Mouse (Mus musculus) MEL (cell line): ENCODE results near the gene 6430548M08Rik. TPM values are rescaled to one million over a fixed set of nuclear protein-coding genes. Genes with fewer than 3 reads are reported as not detected.

Experiments used
- DNase-seq: peaks from one replicate; pipeline ENCODE4 v3.0.0; 2011; ENCODE audit warnings: low read depth, low spot score
- H3K27ac ChIP-seq: 2 replicates; pipeline ENCODE4 v1.5.1; 2012; ENCODE audit warnings: low read depth, mild to moderate bottlenecking, control low read depth, low read length, moderate library complexity; ENCODE audit not compliant: control insufficient read depth
- H3K27me3 ChIP-seq, 2 experiments: fragments of 150-350 bp in 1 of 2; sonication (generic) in 1 of 2; 2 replicates each; pipeline ENCODE4 v1.6.1; 2012; ENCODE audit warnings: low read length in 2 of 2, mild to moderate bottlenecking in 2 of 2, improper control_type of control experiment in 1 of 2, moderate library complexity in 1 of 2; ENCODE audit not compliant: insufficient read depth in 2 of 2, control insufficient read depth in 1 of 2
- H3K36me3 ChIP-seq, 2 experiments: 2 replicates each; pipeline ENCODE4 v1.6.1; 2012 to 2014; ENCODE audit warnings: low read length in 2 of 2, improper control_type of control experiment in 1 of 2, inconsistent platforms in 1 of 2, mild to moderate bottlenecking in 1 of 2; ENCODE audit not compliant: insufficient read depth in 2 of 2, control insufficient read depth in 1 of 2
- H3K4me1 ChIP-seq, 2 experiments: fragments of 150-350 bp in 1 of 2; sonication (generic) in 1 of 2; 2 replicates each; pipeline ENCODE4 v1.6.1; 2012; ENCODE audit warnings: low read length in 2 of 2, improper control_type of control experiment in 1 of 2, mild to moderate bottlenecking in 1 of 2; ENCODE audit not compliant: insufficient read depth in 2 of 2, control insufficient read depth in 1 of 2
- H3K4me3 ChIP-seq, 2 experiments: fragments of 150-350 bp in 1 of 2; sonication (generic) in 1 of 2; 2 replicates each; pipeline ENCODE4 v1.5.1; 2012; ENCODE audit warnings: low read depth in 2 of 2, low read length in 2 of 2, mild to moderate bottlenecking in 2 of 2, moderate library complexity in 2 of 2, control low read depth in 1 of 2, improper control_type of control experiment in 1 of 2; ENCODE audit not compliant: control insufficient read depth in 1 of 2, insufficient read depth in 1 of 2
- H3K79me2 ChIP-seq: 2 replicates; pipeline ENCODE4 v1.6.1; 2012; ENCODE audit warnings: mild to moderate bottlenecking, low read length, moderate library complexity; ENCODE audit not compliant: control insufficient read depth, poor library complexity, insufficient read depth
- H3K9ac ChIP-seq: 2 replicates; pipeline ENCODE4 v1.6.1; 2012; ENCODE audit warnings: low read depth, mild to moderate bottlenecking, control low read depth, low read length, moderate library complexity; ENCODE audit not compliant: control insufficient read depth, poor library complexity, severe bottlenecking
- H3K9me3 ChIP-seq: fragments of 150-350 bp; sonication (generic); replicated peaks from 2 replicates; pipeline ENCODE4 v1.6.1; 2012; ENCODE audit warnings: mild to moderate bottlenecking, low read length, improper control_type of control experiment, moderate library complexity; ENCODE audit not compliant: insufficient read depth
- CHD1 ChIP-seq: IDR thresholded peaks from 2 replicates; pipeline ENCODE4 v1.6.1; 2012; ENCODE audit warnings: low read depth, mild to moderate bottlenecking, inconsistent platforms, low read length, improper control_type of control experiment
- E2F4 ChIP-seq: IDR thresholded peaks from 2 replicates; pipeline ENCODE4 v1.6.1; 2011; ENCODE audit warnings: low read depth, low read length, improper control_type of control experiment, borderline replicate concordance
- ELF1 ChIP-seq: IDR thresholded peaks from 2 replicates; pipeline ENCODE4 v1.6.1; 2014; ENCODE audit warnings: low read depth, mild to moderate bottlenecking, inconsistent platforms, low read length, improper control_type of control experiment, moderate library complexity
- ETS1 ChIP-seq: IDR thresholded peaks from 2 replicates; pipeline ENCODE4 v1.6.1; 2012; ENCODE audit warnings: low read depth, mild to moderate bottlenecking, inconsistent platforms, low read length, improper control_type of control experiment, moderate library complexity
- GABPA ChIP-seq: IDR thresholded peaks from 2 replicates; pipeline ENCODE4 v1.6.1; 2012; ENCODE audit warnings: low read depth, mild to moderate bottlenecking, inconsistent platforms, low read length, improper control_type of control experiment, moderate library complexity
- GATA1 ChIP-seq: IDR thresholded peaks from 2 replicates; pipeline ENCODE4 v1.6.1; 2011; ENCODE audit warnings: low read depth, low read length, improper control_type of control experiment
- HCFC1 ChIP-seq: IDR thresholded peaks from 2 replicates; pipeline ENCODE4 v1.6.1; 2012; ENCODE audit warnings: low read depth, mild to moderate bottlenecking, inconsistent platforms, low read length, improper control_type of control experiment, moderate library complexity
- KAT2A ChIP-seq: conservative IDR thresholded peaks from 2 replicates; pipeline ENCODE4 v1.6.1; 2012; ENCODE audit warnings: low read depth, low read length, improper control_type of control experiment, inconsistent platforms
- MAFK ChIP-seq: IDR thresholded peaks from 2 replicates; pipeline ENCODE4 v1.6.1; 2011; ENCODE audit warnings: low read depth, mild to moderate bottlenecking, low read length, improper control_type of control experiment, borderline replicate concordance
- MEF2A ChIP-seq: IDR thresholded peaks from 2 replicates; pipeline ENCODE4 v1.6.1; 2014; ENCODE audit warnings: low read depth, mild to moderate bottlenecking, inconsistent platforms, low read length, improper control_type of control experiment; ENCODE audit not compliant: poor library complexity, insufficient replicate concordance, severe bottlenecking; ENCODE audit errors: extremely low read depth
- MXI1 ChIP-seq: IDR thresholded peaks from 2 replicates; pipeline ENCODE4 v1.6.1; 2011; ENCODE audit warnings: mild to moderate bottlenecking, low read depth, low read length, improper control_type of control experiment
- MYB ChIP-seq: IDR thresholded peaks from 2 replicates; pipeline ENCODE4 v1.6.1; 2011; ENCODE audit warnings: mild to moderate bottlenecking, low read depth, low read length, improper control_type of control experiment
- MYC ChIP-seq: IDR thresholded peaks from 2 replicates; pipeline ENCODE4 v1.6.1; 2011; ENCODE audit warnings: low read depth, mild to moderate bottlenecking, low read length, improper control_type of control experiment, moderate library complexity
- NELFE ChIP-seq: IDR thresholded peaks from 2 replicates; pipeline ENCODE4 v1.6.1; 2011; ENCODE audit warnings: low read depth, low read length, improper control_type of control experiment
- POLR2A ChIP-seq, 2 experiments: IDR thresholded peaks; 2 replicates each; pipeline ENCODE4 v1.6.1; 2011 to 2012; ENCODE audit warnings: low read length in 2 of 2, mild to moderate bottlenecking in 2 of 2, control low read depth in 1 of 2, improper control_type of control experiment in 1 of 2, low read depth in 1 of 2, moderate library complexity in 1 of 2; ENCODE audit not compliant: control insufficient read depth in 1 of 2, insufficient read depth in 1 of 2, poor library complexity in 1 of 2
- POLR2AphosphoS2 ChIP-seq: IDR thresholded peaks from 2 replicates; pipeline ENCODE4 v1.6.1; 2011; ENCODE audit warnings: low read length, improper control_type of control experiment
- POLR2AphosphoS5 ChIP-seq: IDR thresholded peaks from 2 replicates; pipeline ENCODE4 v1.6.1; 2012; ENCODE audit warnings: low read depth, borderline replicate concordance, mild to moderate bottlenecking, inconsistent platforms, low read length, moderate library complexity, mixed read lengths
- RAD21 ChIP-seq: IDR thresholded peaks from 2 replicates; pipeline ENCODE4 v1.6.1; 2011; ENCODE audit warnings: mild to moderate bottlenecking, low read depth, low read length, improper control_type of control experiment
- RCOR1 ChIP-seq: IDR thresholded peaks from 2 replicates; pipeline ENCODE4 v1.6.1; 2012; ENCODE audit warnings: low read depth, mild to moderate bottlenecking, inconsistent platforms, low read length, improper control_type of control experiment
- SIN3A ChIP-seq: IDR thresholded peaks from 2 replicates; pipeline ENCODE4 v1.6.1; 2012; ENCODE audit warnings: low read length, improper control_type of control experiment, inconsistent platforms
- SMC3 ChIP-seq: IDR thresholded peaks from 2 replicates; pipeline ENCODE4 v1.6.1; 2011; ENCODE audit warnings: low read depth, low read length, improper control_type of control experiment
- TAL1 ChIP-seq: IDR thresholded peaks from 2 replicates; pipeline ENCODE4 v1.6.1; 2012; ENCODE audit warnings: mild to moderate bottlenecking, inconsistent platforms, low read length, moderate library complexity, mixed read lengths
- TBP ChIP-seq: IDR thresholded peaks from 2 replicates; pipeline ENCODE4 v1.8.0; 2011; ENCODE audit warnings: low read depth, low read length, improper control_type of control experiment
- UBTF ChIP-seq: IDR thresholded peaks from 2 replicates; pipeline ENCODE4 v1.6.1; 2012; ENCODE audit warnings: low read depth, mild to moderate bottlenecking, inconsistent platforms, low read length, improper control_type of control experiment, moderate library complexity, borderline replicate concordance; ENCODE audit not compliant: insufficient read depth
- USF1 ChIP-seq: IDR thresholded peaks from 2 replicates; pipeline ENCODE4 v1.6.1; 2014; ENCODE audit warnings: low read depth, mild to moderate bottlenecking, inconsistent platforms, low read length, improper control_type of control experiment, moderate library complexity
- USF2 ChIP-seq, 2 experiments: IDR thresholded peaks; 2 replicates each; pipeline ENCODE4 v1.6.1; 2011 to 2012; ENCODE audit warnings: improper control_type of control experiment in 2 of 2, low read length in 2 of 2, borderline replicate concordance in 1 of 2, inconsistent platforms in 1 of 2, low read depth in 1 of 2, mild to moderate bottlenecking in 1 of 2; ENCODE audit not compliant: insufficient read depth in 1 of 2
- ZKSCAN1 ChIP-seq: IDR thresholded peaks from 2 replicates; pipeline ENCODE4 v1.6.1; 2012; ENCODE audit warnings: low read depth, mild to moderate bottlenecking, inconsistent platforms, low read length, improper control_type of control experiment, moderate library complexity
- ZMIZ1 ChIP-seq: IDR thresholded peaks from 2 replicates; pipeline ENCODE4 v1.6.1; 2012; ENCODE audit warnings: low read depth, mild to moderate bottlenecking, inconsistent platforms, low read length, improper control_type of control experiment, moderate library complexity
- ZNF384 ChIP-seq: IDR thresholded peaks from 2 replicates; pipeline ENCODE4 v1.6.1; 2012; ENCODE audit warnings: low read depth, mild to moderate bottlenecking, inconsistent platforms, low read length, improper control_type of control experiment
- polyA plus RNA-seq, 2 experiments: library from polyadenylated mRNA; stranded (reverse) in 1 of 2; unstranded in 1 of 2; fragments of >175 nt in 1 of 2; fragments of >200 nt in 1 of 2; gene quantifications; 2 replicates each; pipeline versions ENCODE4 v1.2.1 to v1.2.4; 2012; ENCODE audit warnings: low replicate concordance in 2 of 2, low read depth in 1 of 2; ENCODE audit not compliant: insufficient read length in 2 of 2, insufficient read depth in 1 of 2, missing spikeins in 1 of 2
- total RNA-seq: library from RNA; depleted of rRNA; stranded (reverse); fragments of 300-350 nt; gene quantifications from 2 replicates; pipeline ENCODE4 v1.2.3, GENCODE M21; 2012

Gene 6430548M08Rik
- total and polyA plus RNA-seq, 3 experiments, result 0.96 to 1.9 TPM; not detected in 1

DNA sequence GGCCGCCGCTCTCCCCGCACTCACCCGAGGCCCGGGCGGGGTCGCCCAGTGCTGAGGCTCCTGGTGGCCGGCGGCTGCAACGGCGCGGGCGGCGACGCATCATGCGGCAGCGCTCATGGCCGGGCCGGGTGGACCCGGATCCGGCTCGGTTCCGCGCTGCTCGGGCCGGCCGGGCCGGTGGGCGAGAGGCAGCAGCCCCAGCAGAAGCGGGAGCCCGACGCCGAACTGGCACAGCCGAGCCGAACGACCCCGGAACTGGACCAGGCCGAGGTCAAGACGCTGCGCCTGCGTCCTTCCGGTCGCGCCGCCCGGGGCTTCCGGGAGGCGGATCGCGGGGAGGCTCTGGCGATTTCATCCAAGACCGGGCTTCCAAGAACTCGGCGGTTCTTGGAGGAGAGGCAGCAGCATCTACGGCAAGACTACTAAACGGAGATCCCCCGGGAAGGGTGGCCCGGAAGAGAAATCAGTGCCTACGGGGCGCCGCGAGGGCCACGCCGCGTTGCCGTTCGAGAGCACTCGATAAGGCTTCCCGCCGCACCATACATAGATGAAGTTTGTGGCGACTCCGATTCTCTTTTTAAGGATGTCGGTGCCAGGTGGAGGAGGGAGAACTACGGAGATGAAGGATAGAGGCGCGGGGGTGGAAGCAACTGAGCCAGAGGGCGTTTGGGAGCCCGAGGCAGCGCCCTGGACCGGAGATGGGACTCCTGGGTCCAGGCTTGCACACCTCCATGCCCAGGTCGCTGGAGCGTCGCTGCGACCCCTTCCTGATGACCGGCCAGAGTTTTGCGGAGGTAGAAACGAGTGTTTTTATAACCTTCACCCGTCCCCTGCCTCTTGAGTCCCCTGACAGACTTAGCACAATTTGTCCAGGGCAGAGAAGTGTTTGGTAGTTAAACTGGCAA, 12.6 kb upstream of the 6430548M08Rik start, which contains the start of gene Zdhhc7 (continued):
- TF ChIP-seq ELF1 (peak; percentile 91), POLR2A (IDR thresholded peaks at IDR 0.05; ENCODE audit: control insufficient read depth in 1 of 2, insufficient read depth in 1 of 2, low read depth in 1 of 2, low read length in 2 of 2, poor library complexity in 1 of 2) (peak; percentile 60 to 85; a peak in 3 of 4 replicates), MYC (peak; percentile 38; the same call in 1 of the 2 replicates), ZMIZ1 (peak; percentile 76), CHD1 (0 out of 2 replicates have a peak, but pooled peaks have one; percentile 56), RCOR1 (0 out of 2 replicates have a peak, but pooled peaks have one; percentile 17), GABPA (0 out of 2 replicates have a peak, but pooled peaks have one; percentile 8), ZKSCAN1 (no peak), POLR2AphosphoS2 (peak; percentile 62; the same call in 1 of the 2 replicates), TAL1 (no peak), MAFK (no peak), RAD21 (no peak), MYB (no peak), USF2 (IDR thresholded peaks at IDR 0.05; ENCODE audit: borderline replicate concordance in 1 of 2, insufficient read depth in 1 of 2, low read depth in 1 of 2, low read length in 2 of 2) (no peak), GATA1 (peak; percentile 39; the same call in 1 of the 2 replicates), KAT2A (peak; percentile 71), ETS1 (no peak), NELFE (peak; percentile 83)

DNA sequence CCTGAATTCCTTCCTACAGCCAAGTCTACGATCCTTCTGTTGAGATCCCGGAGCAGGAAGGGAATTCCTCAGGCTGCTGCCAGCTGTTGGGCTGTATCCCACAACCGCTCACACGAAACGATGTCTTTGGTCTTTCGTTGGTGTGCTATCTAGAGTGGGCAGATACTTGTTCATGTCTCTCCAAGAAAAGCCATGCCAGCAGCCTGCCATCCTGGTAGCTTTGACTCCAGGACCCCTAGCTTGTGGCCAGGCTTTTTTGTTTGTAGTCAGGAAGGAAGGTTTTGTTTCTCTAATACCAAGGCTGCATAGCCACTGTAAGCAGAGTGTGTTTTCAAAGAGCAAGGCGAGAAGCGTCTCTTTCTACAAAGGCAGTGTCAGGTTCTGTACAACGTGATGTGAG, 10.0 kb upstream of the 6430548M08Rik start:
- Histone ChIP-seq H3K4me1 (peaks cover 6 to 12% of the 10 kb centered on the region in 2 experiments; a peak in 2 of 4 replicates), H3K4me3 (no peak overlapping the region), H3K79me2 (peaks cover 28% of the 10 kb centered on the region), H3K36me3 (peaks cover 0 to 12% of the 10 kb centered on the region in 2 experiments; a peak in 2 of 4 replicates), H3K9ac (no peak overlapping the region), H3K9me3 (no peaks in the 10 kb centered on the region), H3K27me3 (no peaks in the 10 kb centered on the region), H3K27ac (no peak overlapping the region)
- no peak for DNase-seq
- TF ChIP-seq ZKSCAN1 (no peak), USF1 (no peak), MXI1 (no peak), ZMIZ1 (no peak), HCFC1 (no peak), POLR2AphosphoS5 (no peak), GATA1 (no peak), POLR2A (IDR thresholded peaks at IDR 0.05; ENCODE audit: control insufficient read depth in 1 of 2, insufficient read depth in 1 of 2, low read depth in 1 of 2, low read length in 2 of 2, poor library complexity in 1 of 2) (no peak), UBTF (no peak), TBP (no peak), SMC3 (no peak), MEF2A (no peak), KAT2A (no peak), E2F4 (no peak), MYB (no peak), SIN3A (no peak), MAFK (no peak), ZNF384 (no peak)
